Mouse (Mus musculus): ENCODE data around the gene Trim27. TPM values are rescaled to one million over a fixed set of nuclear protein-coding genes. Genes with fewer than 3 reads are reported as not detected.

Trim27 gene
- polyA plus RNA-seq, 1 experiment from 2014 or later: 42.7 TPM

- Histone ChIP-seq H3K4me2 (ENCODE audit: low read depth, low read length) (no peak overlapping the region), H3K27me3 (ENCODE audit: control insufficient read depth, insufficient read depth, low read depth, low read length) (no peaks in the 10 kb centered on the region), H3K4me3 (ENCODE audit: low read depth, low read length) (no peak overlapping the region), H3K9ac (ENCODE audit: low read depth, low read length) (no peak overlapping the region), H3K4me1 (ENCODE audit: control insufficient read depth, low read depth, low read length) (no peaks in the 10 kb centered on the region), H3K36me3 (ENCODE audit: control insufficient read depth, insufficient read depth) (no peaks in the 10 kb centered on the region; the same call in 1 of the 2 replicates), H3K27ac (ENCODE audit: low read length) (no peak overlapping the region), H3K9me3 (replicated peaks; ENCODE audit: control insufficient read depth, low read length) (no peaks in the 10 kb centered on the region)
- ATAC-seq (ENCODE audit: low read depth): no peak
- WGBS (ENCODE audit: insufficient replicate concordance): 79% methylated on average over 5 of the region's 5 CpGs
Measured at GRCm38 (mm10) chr13:21197721-21198120, 18.5 kb downstream of the Trim27 start.

GRCm38 (mm10) chr13:21198313-21198712 is 19.1 kb downstream of the Trim27 start:
- Histone ChIP-seq H3K9ac (ENCODE audit: low read depth, low read length) (no peak overlapping the region), H3K27me3 (ENCODE audit: control insufficient read depth, insufficient read depth, low read depth, low read length) (no peaks in the 10 kb centered on the region), H3K4me3 (ENCODE audit: low read depth, low read length) (no peak overlapping the region), H3K9me3 (replicated peaks; ENCODE audit: control insufficient read depth, low read length) (no peaks in the 10 kb centered on the region), H3K4me1 (ENCODE audit: control insufficient read depth, low read depth, low read length) (no peaks in the 10 kb centered on the region), H3K27ac (ENCODE audit: low read length) (no peak overlapping the region), H3K4me2 (ENCODE audit: low read depth, low read length) (no peak overlapping the region), H3K36me3 (ENCODE audit: control insufficient read depth, insufficient read depth) (no peaks in the 10 kb centered on the region; the same call in 1 of the 2 replicates)
- no peak for ATAC-seq (ENCODE audit: low read depth)
- WGBS (ENCODE audit: insufficient replicate concordance): 74% methylated on average over 2 of the region's 2 CpGs

- no peaks in the 10 kb centered on the region for H3K27me3 ChIP-seq (ENCODE audit: control insufficient read depth, insufficient read depth, low read depth, low read length)
- peak overlapping the region; percentile 45 for H3K27ac ChIP-seq (ENCODE audit: low read length)
- peak; percentile 66 for ATAC-seq (ENCODE audit: low read depth)
- peak overlapping the region; percentile 78 for H3K4me3 ChIP-seq (ENCODE audit: low read depth, low read length)
- H3K9me3 ChIP-seq (replicated peaks; ENCODE audit: control insufficient read depth, low read length): no peaks in the 10 kb centered on the region
- no peaks in the 10 kb centered on the region; the same call in 1 of the 2 replicates for H3K36me3 ChIP-seq (ENCODE audit: control insufficient read depth, insufficient read depth)
- H3K4me2 ChIP-seq (ENCODE audit: low read depth, low read length): peak overlapping the region; percentile 75
- peak overlapping the region; percentile 50 for H3K9ac ChIP-seq (ENCODE audit: low read depth, low read length)
- no peaks in the 10 kb centered on the region for H3K4me1 ChIP-seq (ENCODE audit: control insufficient read depth, low read depth, low read length)
- WGBS (ENCODE audit: insufficient replicate concordance): 3% methylated on average over 17 of the region's 17 CpGs
Measured at GRCm38 (mm10) chr13:21199046-21200028, 20.1 kb downstream of the Trim27 start.

- WGBS (ENCODE audit: insufficient replicate concordance): 3% methylated on average over 48 of the region's 48 CpGs
- peak; percentile 95 for ATAC-seq (ENCODE audit: low read depth)
- Histone ChIP-seq H3K36me3 (ENCODE audit: control insufficient read depth, insufficient read depth) (no peaks in the 10 kb centered on the region), H3K27me3 (ENCODE audit: control insufficient read depth, insufficient read depth, low read depth, low read length) (no peaks in the 10 kb centered on the region), H3K9me3 (replicated peaks; ENCODE audit: control insufficient read depth, low read length) (no peaks in the 10 kb centered on the region), H3K4me1 (ENCODE audit: control insufficient read depth, low read depth, low read length) (no peaks in the 10 kb centered on the region), H3K4me3 (ENCODE audit: low read depth, low read length) (peak overlapping the region; percentile 78), H3K27ac (ENCODE audit: low read length) (peak overlapping the region; percentile 51), H3K4me2 (ENCODE audit: low read depth, low read length) (peak overlapping the region; percentile 75), H3K9ac (ENCODE audit: low read depth, low read length) (peak overlapping the region; percentile 73)
Measured at GRCm38 (mm10) chr13:21200043-21200999, 21.1 kb downstream of the Trim27 start.

GRCm38 (mm10) chr13:21215275-21215983 is 36.2 kb downstream of the Trim27 start:
- peak; percentile 84 for ATAC-seq (ENCODE audit: low read depth)
- Histone ChIP-seq H3K36me3 (ENCODE audit: control insufficient read depth, insufficient read depth) (no peaks in the 10 kb centered on the region), H3K9me3 (replicated peaks; ENCODE audit: control insufficient read depth, low read length) (peaks cover 2% of the 10 kb centered on the region), H3K4me1 (ENCODE audit: control insufficient read depth, low read depth, low read length) (peaks cover 7% of the 10 kb centered on the region), H3K27me3 (ENCODE audit: control insufficient read depth, insufficient read depth, low read depth, low read length) (peaks cover 5% of the 10 kb centered on the region; the same call in 1 of the 2 replicates), H3K4me2 (ENCODE audit: low read depth, low read length) (peak overlapping the region; percentile 71), H3K27ac (ENCODE audit: low read length) (no peak overlapping the region), H3K9ac (ENCODE audit: low read depth, low read length) (no peak overlapping the region; the same call in 1 of the 2 replicates), H3K4me3 (ENCODE audit: low read depth, low read length) (peak overlapping the region; percentile 57)
- under 1% methylated on average over 20 of the region's 20 CpGs for WGBS (ENCODE audit: insufficient replicate concordance)

GRCm38 (mm10) chr13:21216781-21217180 is 37.5 kb downstream of the Trim27 start:
- ATAC-seq (ENCODE audit: low read depth): no peak
- 26% methylated on average over 1 of the region's 1 CpGs for WGBS (ENCODE audit: insufficient replicate concordance)
- Histone ChIP-seq H3K4me2 (ENCODE audit: low read depth, low read length) (no peak overlapping the region), H3K27ac (ENCODE audit: low read length) (no peak overlapping the region), H3K4me3 (ENCODE audit: low read depth, low read length) (no peak overlapping the region), H3K9me3 (replicated peaks; ENCODE audit: control insufficient read depth, low read length) (no peaks in the 10 kb centered on the region), H3K27me3 (ENCODE audit: control insufficient read depth, insufficient read depth, low read depth, low read length) (peaks cover 9% of the 10 kb centered on the region), H3K36me3 (ENCODE audit: control insufficient read depth, insufficient read depth) (no peaks in the 10 kb centered on the region), H3K9ac (ENCODE audit: low read depth, low read length) (no peak overlapping the region), H3K4me1 (ENCODE audit: control insufficient read depth, low read depth, low read length) (peaks cover 7% of the 10 kb centered on the region)

GRCm38 (mm10) chr13:21221656-21222462 is 42.6 kb downstream of the Trim27 start:
- no peaks in the 10 kb centered on the region for H3K9me3 ChIP-seq (replicated peaks; ENCODE audit: control insufficient read depth, low read length)
- H3K4me3 ChIP-seq (ENCODE audit: low read depth, low read length): peak overlapping the region; percentile 65
- peak; percentile 53 for ATAC-seq (ENCODE audit: low read depth)
- H3K9ac ChIP-seq (ENCODE audit: low read depth, low read length): peak overlapping the region; percentile 54
- H3K36me3 ChIP-seq (ENCODE audit: control insufficient read depth, insufficient read depth): no peaks in the 10 kb centered on the region
- no peak overlapping the region for H3K27ac ChIP-seq (ENCODE audit: low read length)
- H3K27me3 ChIP-seq (ENCODE audit: control insufficient read depth, insufficient read depth, low read depth, low read length): peaks cover 9% of the 10 kb centered on the region
- peaks cover 2% of the 10 kb centered on the region for H3K4me1 ChIP-seq (ENCODE audit: control insufficient read depth, low read depth, low read length)
- WGBS (ENCODE audit: insufficient replicate concordance): 7% methylated on average over 20 of the region's 20 CpGs
- peak overlapping the region; percentile 91 for H3K4me2 ChIP-seq (ENCODE audit: low read depth, low read length)
